Comparison of ENCODE assay signal across 8 mouse cellular contexts in genomic region chr4:138463832-138464487, GRCm38 (mm10). TPM values are rescaled to one million over a fixed set of nuclear protein-coding genes. Genes with fewer than 3 reads are reported as not detected.
A peak's percentile ranks its signal among the peaks of the same experiment; 100 is the strongest.
DNase-seq lines count a peak whose midpoint lies in the region; ATAC-seq lines count a peak whose summit lies in the region.

No protein-coding gene starts in this region.

- no peak overlapping the region for H3K9ac ChIP-seq in forebrain, embryonic 14.5 days (ENCODE audit: low read length)

- peak overlapping the region; percentile 70; the same call in 1 of the 2 replicates for H3K27ac ChIP-seq in forebrain, embryonic 14.5 days (ENCODE audit: low read depth, low read length)

- peaks cover 8% of the 10 kb centered on the region for H3K27me3 ChIP-seq in forebrain, embryonic 14.5 days (replicated peaks; ENCODE audit: control insufficient read depth, insufficient read depth, low read length)

- H3K36me3 ChIP-seq in forebrain, embryonic 14.5 days (ENCODE audit: control insufficient read depth, insufficient read depth, low read length): no peaks in the 10 kb centered on the region

- ATAC-seq in forebrain, embryonic 14.5 days: peak; percentile 60
- ATAC-seq in hematopoietic stem cell, adult 5-6 weeks (replicated peaks in 1 of 2; ENCODE audit: insufficient read depth in 1 of 2, low FRiP score in 2 of 2, low TSS enrichment in 1 of 2, low read depth in 1 of 2, poor library complexity in 2 of 2, severe bottlenecking in 2 of 2): peak; percentile 78 to 79

- H3K9me3 ChIP-seq in forebrain, embryonic 14.5 days (replicated peaks; ENCODE audit: control insufficient read depth, low read length): no peaks in the 10 kb centered on the region

- peak overlapping the region; percentile 38 for H3K4me2 ChIP-seq in forebrain, embryonic 14.5 days (ENCODE audit: low read length)

- H3K4me3 ChIP-seq in forebrain, embryonic 14.5 days (ENCODE audit: low read depth, low read length): no peak overlapping the region

- peak; percentile 79 for DNase-seq in layer of hippocampus, adult 11-12 months (ENCODE audit: low spot score)
- DNase-seq in layer of hippocampus, adult 9-10 months (ENCODE audit: low spot score): no peak
- DNase-seq in adrenal gland, postnatal 25 days: peak; percentile 79
- peak; percentile 76 for DNase-seq in forebrain, embryonic 14.5 days (ENCODE audit: low spot score)
- peak; percentile 64 to 76 for DNase-seq in layer of hippocampus, adult 8-10 months (ENCODE audit: low spot score in 2 of 2)
- DNase-seq in lung, postnatal 14 days: peak; percentile 83
- DNase-seq in ovary, postnatal 36 days (ENCODE audit: low spot score): peak; percentile 71

- WGBS in forebrain, embryonic 14.5 days: 6% methylated on average over 11 of the region's 11 CpGs

- H3K4me1 ChIP-seq in forebrain, embryonic 14.5 days (ENCODE audit: control insufficient read depth, insufficient read depth, low read length): peaks cover 25% of the 10 kb centered on the region

RNA-seq across cellular contexts. Expression of gene Camk2n1, which starts 9.8 kb away (rescaled TPM):
- 24.8 and 26.3 TPM in 2 replicates for total RNA-seq in adrenal gland, postnatal 25 days (2021)
- polyA plus RNA-seq in forebrain, embryonic 14.5 days (2014; fragmentation: Nextera tagmentation; extraction: Ambion mirVana): 7.5 and 7.8 TPM in 2 replicates
- total RNA-seq in hematopoietic stem cell, adult 5-6 weeks (2017): 0.13 and 0.60 TPM in 2 replicates
- total RNA-seq in layer of hippocampus, adult 8-10 months (2022): 100 to 1,000 TPM; 317 to 356 (median 337) TPM

RNA-seq across cellular contexts. Expression of gene Mul1, which starts 29.5 kb away (rescaled TPM):
- 26.7 and 50.4 TPM in 2 replicates for total RNA-seq in adrenal gland, postnatal 25 days (2021)
- polyA plus RNA-seq in forebrain, embryonic 14.5 days (2014; fragmentation: Nextera tagmentation; extraction: Ambion mirVana): 16.2 and 21.9 TPM in 2 replicates
- 6.3 and 10.1 TPM in 2 replicates for total RNA-seq in hematopoietic stem cell, adult 5-6 weeks (2017)
- total RNA-seq in layer of hippocampus, adult 8-10 months (2022): 10 to 100 TPM; 51.3 to 62.9 (median 55.8) TPM

Comparison
In these comparisons a context has a peak if more than half of its experiments do, and no peak if none do; other contexts are left out.
1. RNA of gene Camk2n1, which starts 9.8 kb away (total RNA-seq): 317 to 356 TPM in layer of hippocampus, adult 8-10 months and 24.8 to 26.3 TPM in adrenal gland, postnatal 25 days; 0.13 to 0.60 TPM in hematopoietic stem cell, adult 5-6 weeks; every median in the first group is over 10 times any median in the second.